Mouse (Mus musculus) forebrain, embryonic 11.5 days (tissue): ENCODE measurements at regions not wholly inside any gene's neighbourhood (a gene's known extent, or its start where the extent isn't known, plus 50 kb on each side); places are given as distances from the start of the nearest gene placed in this dataset.

Experiments used
- ATAC-seq: fragments of 200-750 bp; cut with Nextera tagmentation; replicated peaks from 2 replicates; pipeline ENCODE4 v1.8.0; 2017; ENCODE audit warnings: moderate TSS enrichment; ENCODE audit not compliant: low FRiP score
- DNase-seq: peaks from one replicate; pipeline ENCODE4 v3.0.0-alpha.2; 2017; ENCODE audit warnings: low spot score
- H3K27ac ChIP-seq: fragments of 300-500 bp; sonication (generic); 2 replicates; pipeline ENCODE4 v1.5.1; 2014; ENCODE audit warnings: low read depth, low read length
- H3K27me3 ChIP-seq: fragments of 300-500 bp; sonication (generic); 2 replicates; pipeline ENCODE4 v1.6.1; 2014; ENCODE audit warnings: mild to moderate bottlenecking, low read length, mixed read lengths; ENCODE audit not compliant: control insufficient read depth, insufficient read depth
- H3K36me3 ChIP-seq: fragments of 300-500 bp; sonication (generic); 2 replicates; pipeline ENCODE4 v1.6.1; 2014; ENCODE audit warnings: mild to moderate bottlenecking, low read length, moderate library complexity, mixed read lengths; ENCODE audit not compliant: control insufficient read depth, insufficient read depth
- H3K4me1 ChIP-seq: fragments of 300-500 bp; sonication (generic); replicated peaks from 2 replicates; pipeline ENCODE4 v1.6.1; 2014; ENCODE audit warnings: low read length, mixed read lengths; ENCODE audit not compliant: control insufficient read depth, insufficient read depth
- H3K4me2 ChIP-seq: fragments of 300-500 bp; sonication (generic); 2 replicates; pipeline ENCODE4 v1.6.1; 2014; ENCODE audit warnings: low read depth, mild to moderate bottlenecking, low read length, moderate library complexity, mixed read lengths; ENCODE audit not compliant: severe bottlenecking
- H3K4me3 ChIP-seq: fragments of 300-500 bp; sonication (generic); 2 replicates; pipeline ENCODE4 v1.5.1; 2014; ENCODE audit warnings: low read depth, low read length
- H3K9ac ChIP-seq: fragments of 300-500 bp; sonication (generic); 2 replicates; pipeline ENCODE4 v1.6.1; 2014; ENCODE audit warnings: low read length
- H3K9me3 ChIP-seq: fragments of 300-500 bp; sonication (generic); 2 replicates; pipeline ENCODE4 v1.6.1; 2016; ENCODE audit warnings: low read length, mixed read lengths; ENCODE audit not compliant: control insufficient read depth
- WGBS: fragments of 180-500 bp; shearing (Covaris S2); extraction: QIAGEN DNeasy Blood & Tissue Kit; methylation state at CpG from one replicate; pipeline ENCODE4 v1.1.7; 2014; 5-methylcytosine and 5-hydroxymethylcytosine counted together

GRCm38 (mm10) chr7:51722420-51722819 is 100.6 kb downstream of the Slc17a6 start:
- H3K27me3 ChIP-seq: no peaks in the 10 kb centered on the region
- H3K9me3 ChIP-seq: no peaks in the 10 kb centered on the region
- no peaks in the 10 kb centered on the region for H3K36me3 ChIP-seq
- no peak for ATAC-seq
- 79% methylated on average over 5 of the region's 5 CpGs for WGBS
- no peak overlapping the region for H3K4me2 ChIP-seq
- DNase-seq: no peak
- no peak overlapping the region for H3K27ac ChIP-seq
- H3K4me1 ChIP-seq: no peaks in the 10 kb centered on the region
- H3K4me3 ChIP-seq: no peak overlapping the region
- H3K9ac ChIP-seq: no peak overlapping the region

DNA sequence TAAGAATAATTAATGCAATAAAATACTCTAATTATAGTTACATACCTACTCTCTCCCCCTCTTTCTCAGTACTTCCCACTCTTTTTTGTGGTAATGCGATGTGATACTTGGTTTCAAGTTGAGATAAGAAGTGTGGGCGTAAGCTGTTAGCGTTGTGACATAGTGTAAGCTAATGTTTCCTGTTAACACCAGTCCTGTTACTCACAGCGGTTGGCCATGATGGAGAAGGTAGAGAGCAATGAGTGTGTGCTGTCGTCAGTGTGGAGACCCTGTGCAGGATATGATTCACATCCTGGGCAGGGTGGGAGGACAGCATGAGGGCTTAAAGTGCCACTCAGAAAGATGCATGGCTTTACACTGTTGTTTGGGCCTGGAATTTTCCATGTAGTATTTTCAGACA is 102.1 kb downstream of the Slc17a6 start:
- Histone ChIP-seq H3K27ac (no peak overlapping the region), H3K4me3 (no peak overlapping the region), H3K36me3 (no peaks in the 10 kb centered on the region), H3K4me1 (no peaks in the 10 kb centered on the region), H3K4me2 (no peak overlapping the region), H3K9ac (no peak overlapping the region), H3K27me3 (no peaks in the 10 kb centered on the region), H3K9me3 (no peaks in the 10 kb centered on the region)
- 86% methylated on average over 5 of the region's 5 CpGs for WGBS
- ATAC-seq (no peak), DNase-seq (no peak)

GRCm38 (mm10) chr7:51736285-51736684 is 114.5 kb downstream of the Slc17a6 start:
- H3K4me1 ChIP-seq: no peaks in the 10 kb centered on the region
- no peak overlapping the region for H3K9ac ChIP-seq
- no peak for ATAC-seq
- H3K27me3 ChIP-seq: no peaks in the 10 kb centered on the region
- no peaks in the 10 kb centered on the region for H3K36me3 ChIP-seq
- no peak overlapping the region for H3K27ac ChIP-seq
- no peak overlapping the region for H3K4me3 ChIP-seq
- DNase-seq: no peak
- H3K4me2 ChIP-seq: no peak overlapping the region
- 66% methylated on average over 2 of the region's 2 CpGs for WGBS
- H3K9me3 ChIP-seq: no peaks in the 10 kb centered on the region

GRCm38 (mm10) chr7:51739590-51739989 is 117.8 kb downstream of the Slc17a6 start:
- H3K36me3 ChIP-seq: no peaks in the 10 kb centered on the region
- 83% methylated on average over 5 of the region's 5 CpGs for WGBS
- no peak overlapping the region for H3K27ac ChIP-seq
- H3K9me3 ChIP-seq: no peaks in the 10 kb centered on the region
- no peak overlapping the region for H3K4me3 ChIP-seq
- H3K4me1 ChIP-seq: no peaks in the 10 kb centered on the region
- no peak overlapping the region for H3K4me2 ChIP-seq
- DNase-seq (no peak), ATAC-seq (no peak)
- H3K27me3 ChIP-seq: no peaks in the 10 kb centered on the region
- H3K9ac ChIP-seq: no peak overlapping the region

DNA sequence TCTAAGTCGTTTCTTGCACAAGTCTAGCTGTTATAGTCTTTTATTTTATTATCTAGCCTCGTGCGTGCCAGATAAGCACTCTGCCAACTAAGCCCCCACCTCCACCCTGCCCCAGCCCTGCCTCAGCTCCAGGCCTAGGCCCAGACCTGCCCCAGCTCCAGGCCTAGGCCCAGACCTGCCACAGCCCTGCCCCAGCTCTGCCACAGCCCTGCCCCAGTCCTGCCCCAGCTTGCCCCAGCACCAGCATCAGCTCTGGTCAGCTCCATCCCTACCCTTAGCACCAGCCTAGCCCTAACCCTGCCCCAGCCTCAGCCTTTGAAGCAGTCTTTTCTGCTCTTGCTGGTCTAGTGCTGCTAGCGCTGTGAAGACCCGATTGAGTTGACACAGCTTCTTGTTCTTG is 119.1 kb downstream of the Slc17a6 start:
- WGBS: 79% methylated on average over 5 of the region's 5 CpGs
- Histone ChIP-seq H3K27ac (no peak overlapping the region), H3K4me2 (no peak overlapping the region), H3K4me3 (no peak overlapping the region), H3K9me3 (no peaks in the 10 kb centered on the region), H3K4me1 (no peaks in the 10 kb centered on the region), H3K27me3 (no peaks in the 10 kb centered on the region), H3K36me3 (no peaks in the 10 kb centered on the region), H3K9ac (no peak overlapping the region)
- DNase-seq: no peak
- ATAC-seq: no peak

- WGBS: 87% methylated on average over 2 of the region's 2 CpGs
- DNase-seq: no peak
Measured at GRCm38 (mm10) chr7:51742720-51743119, 119.1 kb upstream of the Gas2 start.

GRCm38 (mm10) chr7:51745598-51745997 is 116.2 kb upstream of the Gas2 start:
- no peak overlapping the region for H3K4me2 ChIP-seq
- H3K4me3 ChIP-seq: no peak overlapping the region
- ATAC-seq (no peak), DNase-seq (no peak)
- H3K27me3 ChIP-seq: no peaks in the 10 kb centered on the region
- no peaks in the 10 kb centered on the region for H3K9me3 ChIP-seq
- H3K4me1 ChIP-seq: no peaks in the 10 kb centered on the region; the same call in none of the 2 replicates
- H3K36me3 ChIP-seq: no peaks in the 10 kb centered on the region
- H3K27ac ChIP-seq: no peak overlapping the region
- H3K9ac ChIP-seq: no peak overlapping the region
- 86% methylated on average over 3 of the region's 3 CpGs for WGBS

More at GRCm38 (mm10) chr7:51742720-51743119, 119.1 kb upstream of the Gas2 start:
- Histone ChIP-seq H3K27ac (no peak overlapping the region), H3K36me3 (no peaks in the 10 kb centered on the region), H3K9me3 (no peaks in the 10 kb centered on the region), H3K4me1 (no peaks in the 10 kb centered on the region), H3K27me3 (no peaks in the 10 kb centered on the region), H3K9ac (no peak overlapping the region), H3K4me3 (no peak overlapping the region), H3K4me2 (no peak overlapping the region)
- no peak for ATAC-seq

GRCm38 (mm10) chr7:51748633-51749303 is 113.0 kb upstream of the Gas2 start:
- peak overlapping the region; percentile 29; the same call in 1 of the 2 replicates for H3K4me2 ChIP-seq
- H3K9me3 ChIP-seq: no peaks in the 10 kb centered on the region
- H3K27ac ChIP-seq: peak overlapping the region; percentile 72; the same call in 1 of the 2 replicates
- peak; percentile 69 for DNase-seq
- H3K9ac ChIP-seq: no peak overlapping the region; the same call in 1 of the 2 replicates
- H3K4me3 ChIP-seq: no peak overlapping the region
- no peaks in the 10 kb centered on the region for H3K36me3 ChIP-seq
- no peaks in the 10 kb centered on the region; the same call in none of the 2 replicates for H3K4me1 ChIP-seq
- ATAC-seq: peak; percentile 92
- no peaks in the 10 kb centered on the region for H3K27me3 ChIP-seq
- 47% methylated on average over 10 of the region's 10 CpGs for WGBS
